Mouse (Mus musculus) leukemia stem cell, adult 10-12 weeks (primary cell): ENCODE results near the gene Hapln2. TPM values are rescaled to one million over a fixed set of nuclear protein-coding genes. Genes with fewer than 3 reads are reported as not detected.

ENCODE experiments used
- polyA plus RNA-seq: library from polyadenylated mRNA; stranded (reverse); fragments of >175 nt; gene quantifications from 2 replicates; pipeline ENCODE4 v1.2.3, GENCODE M21; 2012; ENCODE audit warnings: low replicate concordance

Hapln2 gene
- polyA plus RNA-seq: not detected in 2 replicates

DNA sequence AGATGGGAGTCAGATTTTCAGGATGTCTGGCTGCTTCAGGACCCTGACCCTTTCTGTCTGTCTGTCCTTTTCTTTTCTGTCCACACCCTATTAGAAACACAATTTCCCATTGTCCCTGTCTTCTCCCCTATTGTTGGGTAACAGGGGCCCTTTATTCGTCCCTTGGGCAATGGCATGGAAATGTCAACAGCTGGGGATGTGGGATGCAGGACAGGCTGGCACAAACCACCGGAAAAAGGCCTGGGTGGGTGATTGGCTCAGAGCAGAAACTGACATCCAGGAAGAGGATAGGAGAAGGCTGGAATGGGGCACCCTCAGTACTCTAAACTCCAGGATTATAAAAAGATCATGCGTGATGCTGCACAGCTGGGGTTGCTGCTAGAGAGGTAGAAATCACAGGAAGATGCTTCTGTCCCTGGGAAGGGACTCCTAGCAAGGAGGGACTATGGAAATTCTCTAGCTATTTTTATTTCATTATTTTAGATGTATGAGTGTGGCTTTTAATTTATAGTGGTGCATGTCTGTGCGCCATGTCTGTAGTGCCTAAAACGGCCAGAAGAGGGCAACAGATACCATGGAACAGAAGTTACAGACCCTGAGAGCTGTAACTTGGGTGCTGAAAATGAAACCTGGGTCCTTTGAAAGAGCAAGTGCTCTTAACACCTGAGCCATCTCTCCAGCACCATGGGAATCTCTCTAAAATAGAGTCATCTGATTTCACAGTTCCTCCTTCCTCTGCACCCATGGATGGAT, at the start of gene Hapln2:
Gene Hapln2 (minus strand): TSS at position 150 of the 753 bp plus-strand sequence.

DNA sequence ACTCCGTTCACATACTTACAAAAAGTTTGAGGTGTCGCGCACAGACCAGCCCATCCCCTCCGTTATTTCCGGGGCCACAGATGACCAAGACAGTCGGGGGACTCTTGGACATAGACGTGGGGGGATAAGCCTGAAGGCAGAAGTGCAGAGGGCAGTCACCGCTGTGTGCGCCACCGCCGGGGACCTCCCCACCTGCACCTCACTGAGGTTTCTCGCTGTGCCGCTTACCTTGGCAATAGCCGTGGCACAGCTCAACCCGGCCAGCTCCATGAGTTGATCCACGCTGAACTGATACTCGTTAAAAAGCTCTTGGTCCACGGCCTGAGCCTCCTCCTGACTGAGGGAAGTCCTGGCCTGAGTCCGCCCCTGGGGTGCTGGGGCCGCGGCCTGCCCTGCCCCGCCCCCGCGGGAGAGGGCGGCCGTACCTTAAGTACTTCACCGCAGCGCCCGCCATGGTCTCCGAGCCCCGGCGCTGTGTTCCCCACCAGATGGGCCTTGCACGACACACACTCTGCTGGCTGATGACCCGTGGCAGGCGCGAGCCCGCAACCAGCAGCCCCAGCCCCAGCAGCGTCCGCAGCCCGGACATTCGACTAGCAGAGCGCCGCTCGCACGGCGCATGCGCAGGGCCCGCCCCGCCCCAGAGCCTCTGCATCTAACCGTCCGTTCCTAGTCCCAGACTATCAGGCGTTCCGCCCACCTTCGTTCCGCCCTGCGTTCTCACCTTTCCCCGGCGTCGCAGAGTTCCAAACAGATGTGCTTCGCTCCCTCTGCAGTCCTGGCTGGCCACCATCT, 30.7 kb upstream of the Hapln2 start, which contains the start of gene Naxe:
Gene Naxe (minus strand): TSS at position 594 of the 795 bp plus-strand sequence.

DNA sequence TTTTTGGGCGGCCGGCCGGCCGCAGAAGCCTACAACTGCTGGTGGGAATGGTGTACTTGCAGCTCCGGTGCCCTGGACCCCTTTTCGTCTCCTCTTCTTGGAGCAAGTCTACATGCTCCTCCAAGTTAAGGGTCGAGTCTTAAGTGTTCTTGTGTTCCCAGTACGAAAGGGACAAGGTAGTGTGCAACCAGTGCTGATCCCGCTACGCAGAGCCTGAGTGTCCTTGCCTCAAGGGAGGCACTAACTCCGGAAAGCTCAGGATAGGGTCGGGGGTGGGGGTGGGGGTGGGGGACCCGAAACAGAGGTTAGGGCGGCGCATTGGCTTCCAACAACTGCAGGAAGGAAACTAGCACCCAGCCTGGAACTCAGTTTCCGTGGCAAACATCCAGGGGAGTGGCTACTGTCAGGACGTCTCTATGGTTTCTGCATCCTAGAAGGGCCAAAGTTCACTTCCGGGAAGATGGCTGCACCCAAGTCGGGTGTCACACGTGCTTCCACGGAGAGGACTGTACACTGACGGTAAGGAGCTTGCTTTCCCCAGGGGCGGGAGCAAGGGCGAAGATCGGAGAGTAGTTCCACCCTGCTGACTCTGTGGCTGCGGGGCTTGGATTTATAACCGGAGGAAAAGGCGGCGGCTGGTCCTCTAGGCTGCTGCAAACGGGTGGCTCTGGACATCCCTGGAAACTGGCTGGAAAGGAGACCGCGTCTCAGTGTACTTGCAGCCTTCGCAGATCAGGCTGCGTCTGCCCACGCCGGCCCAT, 15.5 kb upstream of the Hapln2 start, which contains the start of gene Gpatch4:
Gene Gpatch4 (plus strand): TSS at position 448 of the 761 bp plus-strand sequence.

DNA sequence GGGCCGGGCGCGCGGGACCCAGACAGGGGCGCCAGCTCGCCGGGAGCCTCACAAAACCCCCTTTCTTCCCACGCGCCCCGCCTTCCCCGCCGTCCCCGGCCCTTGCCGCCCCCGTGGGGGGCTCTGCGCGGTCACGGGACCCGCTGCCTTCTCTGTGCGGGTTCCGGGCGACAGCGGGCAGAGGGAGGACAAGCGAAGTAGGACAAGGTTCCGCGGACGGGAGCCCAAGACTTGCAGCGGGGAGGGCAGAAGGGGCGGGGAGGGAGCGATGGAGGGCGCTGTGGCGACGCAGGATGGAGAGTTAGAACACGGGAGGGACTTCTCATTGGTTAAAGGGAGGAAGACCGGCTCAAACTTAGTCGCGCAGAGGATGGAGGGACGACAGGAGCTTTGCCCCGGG, 27.2 kb downstream of the Hapln2 start, which contains the start of gene Bcan:
Gene Bcan (minus strand): TSS at position 50 of the 400 bp plus-strand sequence.

Other genes starting within 250 kb of the Hapln2 start
- gene Ntrk1, start 232.4 kb downstream of the Hapln2 start, polyA plus RNA-seq: 0.07 TPM in 1 of 2 replicates, not detected in the other
- gene Insrr, start 230.6 kb downstream of the Hapln2 start, polyA plus RNA-seq: 0.07 and 0.25 TPM in 2 replicates
- 27.1 and 31.2 TPM in 2 replicates for gene Pear1, start 203.3 kb downstream of the Hapln2 start, polyA plus RNA-seq
- gene Sh2d2a, start 180.8 kb downstream of the Hapln2 start, polyA plus RNA-seq: 5.7 and 12.1 TPM in 2 replicates
- 82.3 and 132 TPM in 2 replicates for gene Prcc, start 142.0 kb downstream of the Hapln2 start, polyA plus RNA-seq
- gene Hdgf, start 121.3 kb downstream of the Hapln2 start, polyA plus RNA-seq: 767 and 952 TPM in 2 replicates
- gene Mrpl24, start 108.1 kb downstream of the Hapln2 start, polyA plus RNA-seq: 3.9 and 12.2 TPM in 2 replicates
- gene Isg20l2, start 97.3 kb downstream of the Hapln2 start, polyA plus RNA-seq: 13.1 and 20.4 TPM in 2 replicates
- 8.5 and 26.9 TPM in 2 replicates for gene Rrnad1, start 96.9 kb downstream of the Hapln2 start, polyA plus RNA-seq
- gene Crabp2, start 78.9 kb downstream of the Hapln2 start, polyA plus RNA-seq: not detected in 2 replicates
- 0.62 and 1.3 TPM in 2 replicates for gene Nes, start 56.5 kb downstream of the Hapln2 start, polyA plus RNA-seq
- gene Bcan, start 27.4 kb downstream of the Hapln2 start, polyA plus RNA-seq: not detected in 2 replicates
- 6.3 and 10.8 TPM in 2 replicates for gene Gpatch4, start 15.5 kb upstream of the Hapln2 start, polyA plus RNA-seq
- 12.6 and 22.1 TPM in 2 replicates for gene Naxe, start 30.9 kb upstream of the Hapln2 start, polyA plus RNA-seq
- gene Ttc24, start 50.7 kb upstream of the Hapln2 start, polyA plus RNA-seq: not detected in 2 replicates
- gene Iqgap3, start 54.4 kb upstream of the Hapln2 start, polyA plus RNA-seq: 5.7 and 16.2 TPM in 2 replicates
- 122 and 139 TPM in 2 replicates for gene Mef2d, start 114.8 kb upstream of the Hapln2 start, polyA plus RNA-seq
- gene Rhbg, start 227.1 kb upstream of the Hapln2 start, polyA plus RNA-seq: 0.09 TPM in 1 of 2 replicates, not detected in the other